Mouse (Mus musculus) bone marrow macrophage, adult 2 months (primary cell): ENCODE measurements at regions not wholly inside any gene's neighbourhood (a gene's known extent, or its start where the extent isn't known, plus 50 kb on each side); places are given as distances from the start of the nearest gene placed in this dataset.

Experiments
- CTCF ChIP-seq: IDR thresholded peaks from 2 replicates; pipeline ENCODE4 v1.5.1; 2012; ENCODE audit warnings: low read depth, mild to moderate bottlenecking, low read length, moderate library complexity
- POLR2A ChIP-seq: IDR thresholded peaks from 2 replicates; pipeline ENCODE4 v1.6.1; 2012; ENCODE audit warnings: mild to moderate bottlenecking, low read depth, low read length, borderline replicate concordance

DNA sequence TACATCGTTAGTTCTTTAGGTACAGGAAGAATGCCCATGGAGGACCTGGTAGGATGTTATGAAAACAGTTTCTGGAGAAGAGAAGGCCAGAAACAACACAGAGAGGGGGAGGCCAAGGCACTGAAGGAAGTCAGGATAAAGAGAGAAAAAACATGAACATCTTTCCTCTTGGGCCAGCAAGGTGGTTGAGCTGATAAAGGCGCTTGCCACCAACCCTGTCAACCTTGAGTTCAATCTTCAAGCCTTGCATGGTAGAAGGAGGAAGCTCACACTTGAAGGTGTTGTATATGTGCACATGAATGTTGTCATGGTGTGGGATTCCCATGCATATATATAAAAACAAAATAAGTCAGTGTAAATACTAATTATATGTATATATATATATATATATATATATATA lies 112.5 kb upstream of the Ifne start:
- no peak for TF ChIP-seq POLR2A
- no peak for TF ChIP-seq CTCF
